Mouse (Mus musculus) adrenal gland (tissue): ENCODE data around the gene Ddx60.

Source experiments
- intact Hi-C: fragments of 180-260 bp; cut with DNase I; formaldehyde crosslinking; loops from one replicate; pipeline ENCODE4 v1.15.1; 2025

Gene Ddx60

GRCm38 (mm10) chr8:61984941-61985340, 57.1 kb downstream of the Ddx60 start:
- intact Hi-C loops, result no loop called here

GRCm38 (mm10) chr8:61985703-61986475, 58.0 kb downstream of the Ddx60 start:
- intact Hi-C loops, result no loop called here

GRCm38 (mm10) chr8:61989464-61989863, 61.6 kb downstream of the Ddx60 start:
- intact Hi-C loops, result no loop called here

- intact Hi-C loops, result no loop called here
These were observed 64.9 kb downstream of the Ddx60 start for GRCm38 (mm10) chr8:61992796-61993195.

GRCm38 (mm10) chr8:61997125-61997524, 69.2 kb downstream of the Ddx60 start:
- intact Hi-C loops, result no loop called here

- intact Hi-C loops, result no loop called here
These were observed 86.3 kb downstream of the Ddx60 start for GRCm38 (mm10) chr8:62014166-62014565.

- intact Hi-C loops, result no loop called here
These were observed 86.7 kb downstream of the Ddx60 start for GRCm38 (mm10) chr8:62014582-62014981.

GRCm38 (mm10) chr8:62034351-62034750, 106.5 kb downstream of the Ddx60 start:
- intact Hi-C loops, result loop anchor here (5.0 kb wide), 1 partner anchor 137 kb away; no protein-coding TSS in a partner anchor

- intact Hi-C loops, result loop anchor here (5.0 kb wide), 1 partner anchor 150 kb away; no protein-coding TSS in a partner anchor
These were observed 118.9 kb downstream of the Ddx60 start for GRCm38 (mm10) chr8:62046809-62047208.

GRCm38 (mm10) chr8:62060357-62060756, 132.5 kb downstream of the Ddx60 start:
- intact Hi-C loops, result loop anchor here (10.0 kb wide), 1 partner anchor 526 kb away; no protein-coding TSS in a partner anchor

- intact Hi-C loops, result loop anchor here (10.0 kb wide), 1 partner anchor 534 kb away; no protein-coding TSS in a partner anchor
These were observed 140.4 kb downstream of the Ddx60 start for GRCm38 (mm10) chr8:62068305-62068704.

GRCm38 (mm10) chr8:62080195-62080802, 152.4 kb downstream of the Ddx60 start:
- intact Hi-C loops, result loop anchor here (5.0 kb wide), 1 partner anchor 1797 kb away; no protein-coding TSS in a partner anchor

- intact Hi-C loops, result loop anchor here (5.0 kb wide), 1 partner anchor 1795 kb away; no protein-coding TSS in a partner anchor
These were observed 153.9 kb downstream of the Ddx60 start for GRCm38 (mm10) chr8:62081804-62082203.
